Mouse (Mus musculus): ENCODE measurements around the gene Brinp3. TPM values are rescaled to one million over a fixed set of nuclear protein-coding genes. Genes with fewer than 3 reads are reported as not detected.

Gene Brinp3
- polyA plus RNA-seq (2014; fragmentation: Nextera tagmentation; extraction: Ambion mirVana), result 8.1 and 13.1 TPM in 2 replicates

DNA sequence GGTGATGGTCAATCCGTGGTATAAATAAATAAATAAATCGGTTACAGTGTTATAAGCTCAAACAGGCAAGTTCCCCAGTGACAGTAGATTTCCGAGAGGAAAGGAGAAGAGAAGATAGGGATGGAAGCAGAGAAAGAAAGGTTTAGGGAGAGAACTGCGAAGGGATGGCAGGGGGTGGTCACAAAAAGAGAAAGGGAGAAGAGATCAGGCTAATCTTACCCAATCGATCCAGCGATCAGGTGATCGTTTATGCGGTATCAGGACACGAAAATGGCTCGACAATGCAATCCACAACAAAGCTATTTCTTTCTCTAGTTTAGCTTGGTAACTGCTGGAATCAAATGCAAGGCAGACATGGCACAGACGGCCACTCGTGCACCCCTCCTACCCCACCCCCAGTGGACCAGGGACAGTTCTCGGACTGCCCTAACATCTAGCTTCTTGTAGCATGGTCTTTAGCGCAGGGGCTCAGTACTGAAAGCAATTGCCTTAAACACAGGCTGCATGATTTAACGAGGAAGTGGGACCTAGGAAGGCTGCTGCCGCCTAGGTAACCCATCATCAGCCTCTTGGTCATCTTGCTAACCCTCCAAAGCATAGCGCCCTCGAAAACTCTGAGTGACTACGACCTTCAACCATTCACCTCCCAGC, at the start of gene Brinp3:
Gene Brinp3, plus strand, starts transcription at position 80 of the 651 bp plus-strand sequence.
- ATAC-seq (peak; percentile 41), DNase-seq (ENCODE audit: low spot score) (peak; percentile 42)
- 0 out of 2 replicates have a peak, but pooled peaks cover 3% of the 10 kb centered on the region for H3K4me1 ChIP-seq (ENCODE audit: control insufficient read depth, insufficient read depth, low read length)
- H3K4me3 ChIP-seq (ENCODE audit: low read depth, low read length), result peak within 1 kb of the TSS; percentile 46
- no peaks in the 10 kb centered on the region for H3K36me3 ChIP-seq (ENCODE audit: control insufficient read depth, insufficient read depth, low read length)
- no peaks in the 10 kb centered on the region for H3K9me3 ChIP-seq (replicated peaks; ENCODE audit: control insufficient read depth, low read length)
- no peaks in the 10 kb centered on the region; the same call in 1 of the 2 replicates for H3K27me3 ChIP-seq (replicated peaks; ENCODE audit: control insufficient read depth, insufficient read depth, low read length)
- H3K4me2 ChIP-seq (ENCODE audit: low read length), result peak within 1 kb of the TSS; percentile 73
- H3K27ac ChIP-seq (ENCODE audit: low read depth, low read length), result no peak within 1 kb of the TSS
- WGBS, result 2% methylated on average over 19 of the region's 19 CpGs
- peak within 1 kb of the TSS; percentile 64 for H3K9ac ChIP-seq (ENCODE audit: low read length)

DNA sequence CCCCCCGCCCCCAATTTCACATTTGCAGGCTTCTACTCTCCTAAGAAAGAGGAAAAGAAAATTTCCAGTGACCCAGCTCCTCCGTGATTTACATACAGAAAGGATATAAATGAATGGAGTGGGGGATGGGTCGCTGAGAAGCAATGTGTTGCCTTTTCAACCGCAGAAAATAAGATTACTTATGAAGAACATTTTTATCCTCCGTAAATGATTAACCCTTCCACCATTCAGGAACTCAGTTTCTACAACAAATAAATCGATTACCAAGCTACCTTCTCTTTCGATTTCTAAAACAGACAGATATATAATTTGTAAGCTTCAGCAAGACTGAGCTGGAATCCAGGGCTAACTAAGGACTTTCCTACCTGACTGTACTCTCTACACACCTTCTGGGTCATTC, 339 bp upstream of the Brinp3 start:
- DNase-seq (ENCODE audit: low spot score), result peak; percentile 73
- H3K4me3 ChIP-seq (ENCODE audit: low read depth, low read length), result peak overlapping the region; percentile 46
- peak overlapping the region; percentile 73 for H3K4me2 ChIP-seq (ENCODE audit: low read length)
- no peaks in the 10 kb centered on the region for H3K36me3 ChIP-seq (ENCODE audit: control insufficient read depth, insufficient read depth, low read length)
- no peaks in the 10 kb centered on the region; the same call in 1 of the 2 replicates for H3K27me3 ChIP-seq (replicated peaks; ENCODE audit: control insufficient read depth, insufficient read depth, low read length)
- WGBS, result 5% methylated on average over 7 of the region's 7 CpGs
- 0 out of 2 replicates have a peak, but pooled peaks cover 3% of the 10 kb centered on the region for H3K4me1 ChIP-seq (ENCODE audit: control insufficient read depth, insufficient read depth, low read length)
- H3K9me3 ChIP-seq (replicated peaks; ENCODE audit: control insufficient read depth, low read length), result no peaks in the 10 kb centered on the region
- ATAC-seq, result no peak
- H3K9ac ChIP-seq (ENCODE audit: low read length), result peak overlapping the region; percentile 64
- no peak overlapping the region for H3K27ac ChIP-seq (ENCODE audit: low read depth, low read length)

DNA sequence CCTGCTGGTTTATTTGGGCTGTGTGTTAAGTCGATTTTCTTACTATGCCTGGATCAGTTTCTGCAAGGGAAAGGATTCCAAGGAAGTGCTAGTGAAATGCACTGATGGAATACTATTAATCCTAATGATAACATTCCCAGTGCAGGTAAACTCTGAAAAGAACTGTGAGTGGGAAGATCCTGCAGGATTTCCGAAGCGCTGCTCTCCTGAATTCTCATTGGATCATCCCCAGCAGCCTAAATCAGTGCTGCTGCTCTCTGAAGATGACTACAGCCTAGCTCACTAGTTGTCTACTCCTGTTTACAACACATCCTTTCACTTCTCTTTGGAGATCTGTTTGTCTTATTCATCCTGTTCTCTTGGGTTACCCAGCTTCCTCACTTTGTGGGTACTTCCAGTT, 826 bp downstream of the Brinp3 start:
- WGBS, result 7% methylated on average over 3 of the region's 3 CpGs
- no peaks in the 10 kb centered on the region; the same call in 1 of the 2 replicates for H3K27me3 ChIP-seq (replicated peaks; ENCODE audit: control insufficient read depth, insufficient read depth, low read length)
- H3K9ac ChIP-seq (ENCODE audit: low read length), result peak overlapping the region; percentile 64; the same call in 1 of the 2 replicates
- H3K27ac ChIP-seq (ENCODE audit: low read depth, low read length), result no peak overlapping the region
- 0 out of 2 replicates have a peak, but pooled peaks cover 3% of the 10 kb centered on the region for H3K4me1 ChIP-seq (ENCODE audit: control insufficient read depth, insufficient read depth, low read length)
- peak; percentile 30 for DNase-seq (ENCODE audit: low spot score)
- H3K4me3 ChIP-seq (ENCODE audit: low read depth, low read length), result peak overlapping the region; percentile 46
- H3K4me2 ChIP-seq (ENCODE audit: low read length), result peak overlapping the region; percentile 73
- H3K9me3 ChIP-seq (replicated peaks; ENCODE audit: control insufficient read depth, low read length), result no peaks in the 10 kb centered on the region
- no peaks in the 10 kb centered on the region for H3K36me3 ChIP-seq (ENCODE audit: control insufficient read depth, insufficient read depth, low read length)
- peak; percentile 12; the same call in 1 of the 2 replicates for ATAC-seq

DNA sequence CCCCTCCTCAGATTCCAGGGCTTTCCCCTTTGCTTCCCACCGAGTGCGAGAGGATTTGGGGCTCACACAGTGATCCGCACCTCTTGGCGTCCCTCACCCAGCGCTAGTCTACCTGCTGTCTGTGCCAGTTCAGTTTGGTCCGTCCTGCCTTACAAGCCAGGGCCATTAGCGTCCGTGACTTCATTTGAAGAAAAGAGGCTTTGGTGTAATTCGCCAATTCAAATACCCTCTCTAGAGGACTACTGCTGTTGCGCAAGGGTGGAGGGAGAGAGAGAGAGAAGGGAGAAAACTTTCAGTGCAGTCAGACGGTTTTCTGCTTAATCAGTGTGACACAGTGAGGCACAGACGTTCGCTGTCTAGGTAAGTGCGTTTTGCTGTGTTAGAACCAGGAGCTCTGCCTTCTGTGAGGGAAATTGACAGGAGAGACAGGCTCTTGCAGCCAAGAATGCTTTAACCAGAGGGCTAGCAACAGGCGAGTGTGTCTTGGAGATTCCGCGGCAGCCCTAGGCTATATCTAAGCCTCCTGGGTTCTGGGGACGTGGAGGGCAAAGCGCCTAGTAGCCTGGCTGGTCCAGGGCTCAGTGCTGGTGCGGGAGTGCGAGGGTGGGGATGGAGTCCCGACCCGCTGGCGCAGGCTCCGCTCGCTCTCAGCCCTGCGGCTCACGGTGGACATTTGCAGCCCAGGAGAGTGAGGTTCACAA, 3.0 kb downstream of the Brinp3 start:
- Histone ChIP-seq H3K9me3 (replicated peaks; ENCODE audit: control insufficient read depth, low read length) (no peaks in the 10 kb centered on the region), H3K36me3 (ENCODE audit: control insufficient read depth, insufficient read depth, low read length) (no peaks in the 10 kb centered on the region), H3K4me1 (ENCODE audit: control insufficient read depth, insufficient read depth, low read length) (0 out of 2 replicates have a peak, but pooled peaks cover 3% of the 10 kb centered on the region), H3K27ac (ENCODE audit: low read depth, low read length) (no peak overlapping the region), H3K4me3 (ENCODE audit: low read depth, low read length) (peak overlapping the region; percentile 49), H3K4me2 (ENCODE audit: low read length) (peak overlapping the region; percentile 90), H3K9ac (ENCODE audit: low read length) (peak overlapping the region; percentile 62), H3K27me3 (replicated peaks; ENCODE audit: control insufficient read depth, insufficient read depth, low read length) (no peaks in the 10 kb centered on the region; the same call in 1 of the 2 replicates)
- DNase-seq (ENCODE audit: low spot score) (peak; percentile 66), ATAC-seq (peak; percentile 78)
- under 1% methylated on average over 28 of the region's 28 CpGs for WGBS

DNA sequence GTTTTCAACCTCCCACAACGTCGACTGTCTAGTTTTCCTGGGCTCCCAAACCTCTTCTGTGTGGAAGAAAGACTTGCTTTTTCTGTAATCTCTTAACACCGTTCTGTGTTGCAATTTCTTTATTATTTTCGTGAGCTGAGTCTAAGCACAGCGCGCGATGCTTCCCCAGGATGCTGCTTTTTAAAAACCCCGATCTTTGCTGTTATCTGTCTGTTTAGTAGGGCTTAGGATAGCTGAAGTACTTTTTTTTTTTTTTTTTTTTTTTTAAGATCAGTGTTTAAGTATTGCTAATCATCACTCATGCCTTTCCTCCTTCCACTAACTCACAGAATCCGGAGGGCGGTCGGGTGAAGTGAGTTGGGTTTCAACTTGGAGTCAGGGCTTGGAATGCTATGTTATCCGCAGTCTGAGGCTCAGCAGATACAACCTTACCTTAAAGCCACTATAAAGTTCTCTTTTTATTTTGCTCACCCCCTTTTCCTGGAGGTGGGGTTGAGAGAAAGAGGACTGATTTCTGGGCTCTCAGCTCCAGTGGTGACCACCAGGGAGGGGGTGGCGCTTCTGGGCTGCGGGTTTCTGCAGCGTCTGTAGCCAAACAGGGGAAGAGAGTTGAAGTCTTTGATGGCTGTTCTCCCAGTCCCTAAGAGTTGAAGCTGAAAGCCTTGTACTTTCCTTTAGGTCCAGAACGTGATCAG, 3.7 kb downstream of the Brinp3 start:
- Histone ChIP-seq H3K4me1 (ENCODE audit: control insufficient read depth, insufficient read depth, low read length) (0 out of 2 replicates have a peak, but pooled peaks cover 3% of the 10 kb centered on the region), H3K9ac (ENCODE audit: low read length) (peak overlapping the region; percentile 62), H3K27ac (ENCODE audit: low read depth, low read length) (no peak overlapping the region), H3K9me3 (replicated peaks; ENCODE audit: control insufficient read depth, low read length) (no peaks in the 10 kb centered on the region), H3K36me3 (ENCODE audit: control insufficient read depth, insufficient read depth, low read length) (no peaks in the 10 kb centered on the region), H3K4me3 (ENCODE audit: low read depth, low read length) (peak overlapping the region; percentile 49), H3K27me3 (replicated peaks; ENCODE audit: control insufficient read depth, insufficient read depth, low read length) (no peaks in the 10 kb centered on the region; the same call in 1 of the 2 replicates), H3K4me2 (ENCODE audit: low read length) (peak overlapping the region; percentile 90)
- under 1% methylated on average over 16 of the region's 16 CpGs for WGBS
- ATAC-seq, result peak; percentile 32; the same call in 1 of the 2 replicates
- peak; percentile 19 for DNase-seq (ENCODE audit: low spot score)

DNA sequence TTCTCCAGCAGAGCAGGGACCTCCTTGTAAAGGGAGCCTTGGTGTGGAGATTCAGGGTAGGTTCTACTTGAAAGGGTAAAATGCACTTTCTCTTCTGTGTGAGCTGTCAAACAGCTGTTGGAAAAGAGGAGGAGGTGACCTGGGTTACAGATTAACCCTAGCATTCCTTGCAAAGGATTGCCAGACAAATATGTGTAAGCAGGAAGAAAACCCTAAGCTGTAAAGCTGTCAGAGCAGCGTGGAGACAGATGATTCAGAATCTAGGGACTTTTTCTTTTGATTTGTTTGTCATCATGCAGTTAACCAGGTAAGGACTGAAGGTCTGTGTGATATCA, 4.2 kb downstream of the Brinp3 start:
- Histone ChIP-seq H3K9ac (ENCODE audit: low read length) (no peak overlapping the region), H3K36me3 (ENCODE audit: control insufficient read depth, insufficient read depth, low read length) (no peaks in the 10 kb centered on the region), H3K4me1 (ENCODE audit: control insufficient read depth, insufficient read depth, low read length) (0 out of 2 replicates have a peak, but pooled peaks cover 3% of the 10 kb centered on the region), H3K4me3 (ENCODE audit: low read depth, low read length) (peak overlapping the region; percentile 49), H3K4me2 (ENCODE audit: low read length) (peak overlapping the region; percentile 90), H3K27ac (ENCODE audit: low read depth, low read length) (no peak overlapping the region), H3K9me3 (replicated peaks; ENCODE audit: control insufficient read depth, low read length) (no peaks in the 10 kb centered on the region), H3K27me3 (replicated peaks; ENCODE audit: control insufficient read depth, insufficient read depth, low read length) (no peaks in the 10 kb centered on the region; the same call in 1 of the 2 replicates)
- DNase-seq (ENCODE audit: low spot score) (no peak), ATAC-seq (no peak)
- 18% methylated on average over 1 of the region's 1 CpGs for WGBS

DNA sequence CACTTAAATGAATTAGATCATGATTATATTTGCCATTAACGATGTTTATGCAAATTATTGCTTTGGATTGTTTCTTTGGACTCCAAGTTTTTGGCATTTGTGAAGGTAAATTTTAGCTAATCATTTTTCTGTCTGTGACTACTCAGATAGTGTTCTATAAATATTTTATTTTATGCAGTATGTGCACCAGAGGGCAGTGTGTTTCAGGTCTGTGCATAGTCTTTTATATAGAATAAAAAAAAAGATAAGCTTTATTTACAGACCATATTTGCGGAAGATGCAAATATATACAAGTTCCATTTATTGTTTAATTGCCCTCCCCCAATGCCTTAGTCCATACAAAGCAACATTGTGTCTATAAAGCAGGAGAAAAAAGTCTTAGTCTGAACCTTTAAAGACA, 20.8 kb downstream of the Brinp3 start:
- Histone ChIP-seq H3K27me3 (replicated peaks; ENCODE audit: control insufficient read depth, insufficient read depth, low read length) (no peaks in the 10 kb centered on the region), H3K4me1 (ENCODE audit: control insufficient read depth, insufficient read depth, low read length) (no peaks in the 10 kb centered on the region), H3K36me3 (ENCODE audit: control insufficient read depth, insufficient read depth, low read length) (no peaks in the 10 kb centered on the region), H3K27ac (ENCODE audit: low read depth, low read length) (no peak overlapping the region), H3K9ac (ENCODE audit: low read length) (no peak overlapping the region), H3K4me2 (ENCODE audit: low read length) (no peak overlapping the region), H3K4me3 (ENCODE audit: low read depth, low read length) (no peak overlapping the region), H3K9me3 (replicated peaks; ENCODE audit: control insufficient read depth, low read length) (no peaks in the 10 kb centered on the region)
- peak; percentile 26 for DNase-seq (ENCODE audit: low spot score)
- 70% methylated on average over 2 of the region's 2 CpGs for WGBS
- ATAC-seq, result no peak

DNA sequence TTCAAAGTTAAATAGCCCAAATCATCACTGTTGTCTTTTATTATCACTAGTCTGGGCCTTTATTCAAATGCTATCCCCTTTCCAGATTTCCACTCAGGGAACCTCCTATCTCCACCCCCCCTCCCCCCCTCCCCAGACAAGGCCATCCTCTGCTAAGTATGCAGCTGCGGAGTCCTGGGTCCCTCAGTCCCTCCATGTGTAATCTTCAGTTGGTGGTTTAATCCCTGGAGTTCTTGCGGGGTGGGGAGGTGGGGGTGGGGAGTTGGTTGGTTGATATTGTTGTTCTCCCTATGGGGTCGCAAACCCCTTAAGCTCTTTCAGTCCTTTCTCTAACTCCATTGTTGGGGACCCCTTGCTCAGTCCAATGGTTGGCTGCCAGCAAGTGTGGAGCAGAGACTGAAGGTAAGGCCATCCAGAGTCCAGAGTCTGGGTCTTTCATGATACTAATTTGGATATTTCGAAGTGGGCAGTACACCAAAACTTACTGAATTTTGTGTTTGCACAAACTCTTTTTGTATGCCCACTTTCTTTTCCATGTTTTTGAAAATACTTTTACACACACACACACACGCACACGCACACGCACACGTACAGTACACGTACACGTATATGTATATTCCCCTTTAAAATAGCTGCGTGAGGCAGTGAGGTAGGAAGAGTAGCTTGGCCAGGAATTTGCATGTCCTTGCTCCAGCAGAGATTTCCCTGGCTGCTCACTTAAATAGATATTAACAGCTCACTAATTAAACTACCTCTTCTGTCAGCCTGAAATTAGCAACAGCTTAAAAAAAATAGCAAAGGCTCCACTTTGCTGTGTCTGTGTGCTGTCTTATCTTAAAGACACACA, 29.4 kb downstream of the Brinp3 start:
- no peak overlapping the region for H3K9ac ChIP-seq (ENCODE audit: low read length)
- H3K4me1 ChIP-seq (ENCODE audit: control insufficient read depth, insufficient read depth, low read length), result no peaks in the 10 kb centered on the region
- no peaks in the 10 kb centered on the region for H3K9me3 ChIP-seq (replicated peaks; ENCODE audit: control insufficient read depth, low read length)
- ATAC-seq (no peak), DNase-seq (ENCODE audit: low spot score) (no peak)
- no peak overlapping the region for H3K4me3 ChIP-seq (ENCODE audit: low read depth, low read length)
- H3K4me2 ChIP-seq (ENCODE audit: low read length), result no peak overlapping the region
- 53% methylated on average over 11 of the region's 11 CpGs for WGBS
- H3K27me3 ChIP-seq (replicated peaks; ENCODE audit: control insufficient read depth, insufficient read depth, low read length), result no peaks in the 10 kb centered on the region
- no peaks in the 10 kb centered on the region for H3K36me3 ChIP-seq (ENCODE audit: control insufficient read depth, insufficient read depth, low read length)
- H3K27ac ChIP-seq (ENCODE audit: low read depth, low read length), result no peak overlapping the region
